Mouse (Mus musculus) CH12.LX (cell line): ENCODE measurements around the gene Ntm. TPM values are rescaled to one million over a fixed set of nuclear protein-coding genes. Genes with fewer than 3 reads are reported as not detected.

Experiments used
- DNase-seq: peaks from one replicate; pipeline ENCODE4 v3.0.0-alpha.2; 2013; ENCODE audit errors: extremely low read depth
- H3K27ac ChIP-seq: 2 replicates; pipeline ENCODE4 v1.5.1; 2012; ENCODE audit warnings: low read depth, mild to moderate bottlenecking, control low read depth, moderate library complexity; ENCODE audit not compliant: insufficient read depth
- H3K27me3 ChIP-seq: replicated peaks from 2 replicates; pipeline ENCODE3; 2012; ENCODE audit warnings: inconsistent platforms
- H3K36me3 ChIP-seq, 2 experiments: replicated peaks in 1 of 2; 2 replicates each; pipeline versions ENCODE3 to v1.6.1; 2012; ENCODE audit warnings: inconsistent platforms in 1 of 2, low read length in 1 of 2, mild to moderate bottlenecking in 1 of 2, mixed read lengths in 1 of 2, moderate library complexity in 1 of 2; ENCODE audit not compliant: control insufficient read depth in 1 of 2, insufficient read depth in 1 of 2
- H3K4me1 ChIP-seq, 2 experiments: 2 replicates each; pipeline ENCODE4 v1.6.1; 2012; ENCODE audit warnings: inconsistent platforms in 1 of 2, moderate library complexity in 1 of 2; ENCODE audit not compliant: insufficient read depth in 2 of 2, control insufficient read depth in 1 of 2
- H3K4me2 ChIP-seq: 2 replicates; pipeline ENCODE4 v1.6.1; 2012; ENCODE audit warnings: low read depth, mild to moderate bottlenecking, control low read depth; ENCODE audit not compliant: poor library complexity, insufficient read depth, severe bottlenecking
- H3K4me3 ChIP-seq, 3 experiments: fragments of 150-350 bp in 1 of 3; sonication (generic) in 1 of 3; replicated peaks in 1 of 3; 2 replicates each; pipeline versions ENCODE3 to v1.5.1; 2011 to 2012; ENCODE audit warnings: low read depth in 2 of 3, low read length in 2 of 3, mild to moderate bottlenecking in 2 of 3, moderate library complexity in 2 of 3, control low read depth in 1 of 3, improper control_type of control experiment in 1 of 3, inconsistent platforms in 1 of 3, mixed read lengths in 1 of 3; ENCODE audit not compliant: poor library complexity in 1 of 3
- H3K79me2 ChIP-seq: replicated peaks from 2 replicates; pipeline ENCODE4 v1.6.1; 2012; ENCODE audit warnings: mild to moderate bottlenecking, moderate library complexity; ENCODE audit not compliant: control insufficient read depth, poor library complexity, insufficient read depth, severe bottlenecking; ENCODE audit errors: extremely low read depth
- H3K9ac ChIP-seq: 2 replicates; pipeline ENCODE4 v1.6.1; 2012; ENCODE audit warnings: low read depth, mild to moderate bottlenecking, control low read depth, moderate library complexity; ENCODE audit not compliant: insufficient read depth
- H3K9me3 ChIP-seq: replicated peaks from 2 replicates; pipeline ENCODE3; 2012; ENCODE audit warnings: low read length, inconsistent platforms, mixed read lengths
- BHLHE40 ChIP-seq: IDR thresholded peaks from 2 replicates; pipeline ENCODE4 v1.6.1; 2011; ENCODE audit warnings: mild to moderate bottlenecking, low read depth, low read length, improper control_type of control experiment
- CHD1 ChIP-seq: IDR thresholded peaks from 2 replicates; pipeline ENCODE4 v1.6.1; 2012; ENCODE audit warnings: low read depth, low read length, improper control_type of control experiment, inconsistent platforms
- CTCF ChIP-seq, 2 experiments: IDR thresholded peaks in 1 of 2; conservative IDR thresholded peaks in 1 of 2; 2 replicates each; pipeline ENCODE4 v1.5.1; 2011 to 2012; ENCODE audit warnings: low read depth in 2 of 2, low read length in 2 of 2, improper control_type of control experiment in 1 of 2, inconsistent platforms in 1 of 2, mild to moderate bottlenecking in 1 of 2, moderate library complexity in 1 of 2
- E2F4 ChIP-seq: IDR thresholded peaks from 2 replicates; pipeline ENCODE4 v1.6.1; 2011; ENCODE audit warnings: low read depth, low read length, improper control_type of control experiment; ENCODE audit not compliant: insufficient replicate concordance
- ELF1 ChIP-seq: IDR thresholded peaks from 2 replicates; pipeline ENCODE4 v1.6.1; 2014; ENCODE audit warnings: low read depth, mild to moderate bottlenecking, inconsistent platforms, low read length, improper control_type of control experiment
- EP300 ChIP-seq: IDR thresholded peaks from 2 replicates; pipeline ENCODE4 v1.6.1; 2011; ENCODE audit warnings: low read length, improper control_type of control experiment
- ETS1 ChIP-seq: conservative IDR thresholded peaks from 2 replicates; pipeline ENCODE4 v1.6.1; 2012; ENCODE audit warnings: low read depth, mild to moderate bottlenecking, inconsistent platforms, low read length, improper control_type of control experiment, moderate library complexity
- IRF4 ChIP-seq: IDR thresholded peaks from 2 replicates; pipeline ENCODE4 v1.6.1; 2014; ENCODE audit warnings: low read depth, mild to moderate bottlenecking, inconsistent platforms, low read length, improper control_type of control experiment
- JUND ChIP-seq: conservative IDR thresholded peaks from 2 replicates; pipeline ENCODE4 v1.6.1; 2011; ENCODE audit warnings: low read depth, low read length, improper control_type of control experiment
- KAT2A ChIP-seq: IDR thresholded peaks from 2 replicates; pipeline ENCODE4 v1.6.1; 2012; ENCODE audit warnings: low read length, improper control_type of control experiment, inconsistent platforms; ENCODE audit not compliant: insufficient replicate concordance
- MAFK ChIP-seq: IDR thresholded peaks from 2 replicates; pipeline ENCODE4 v1.6.1; 2011; ENCODE audit warnings: low read length, improper control_type of control experiment; ENCODE audit not compliant: insufficient replicate concordance
- MAZ ChIP-seq: IDR thresholded peaks from 2 replicates; pipeline ENCODE4 v1.6.1; 2012; ENCODE audit warnings: low read depth, mild to moderate bottlenecking, inconsistent platforms, low read length, improper control_type of control experiment, moderate library complexity
- MEF2A ChIP-seq: IDR thresholded peaks from 2 replicates; pipeline ENCODE4 v1.6.1; 2014; ENCODE audit warnings: low read depth, mild to moderate bottlenecking, inconsistent platforms, low read length, improper control_type of control experiment, borderline replicate concordance
- MXI1 ChIP-seq: IDR thresholded peaks from 2 replicates; pipeline ENCODE4 v1.6.1; 2011; ENCODE audit warnings: mild to moderate bottlenecking, low read depth, low read length, improper control_type of control experiment
- MYC ChIP-seq: IDR thresholded peaks from 2 replicates; pipeline ENCODE4 v1.6.1; 2011; ENCODE audit warnings: low read depth, mild to moderate bottlenecking, improper control_type of control experiment, low read length
- POLR2AphosphoS2 ChIP-seq: IDR thresholded peaks from 2 replicates; pipeline ENCODE4 v1.6.1; 2011; ENCODE audit warnings: low read depth, low read length, improper control_type of control experiment
- SMC3 ChIP-seq: IDR thresholded peaks from 2 replicates; pipeline ENCODE4 v1.6.1; 2011; ENCODE audit warnings: low read depth, low read length, improper control_type of control experiment
- TBP ChIP-seq: conservative IDR thresholded peaks from 2 replicates; pipeline ENCODE4 v1.6.1; 2011; ENCODE audit warnings: low read depth, low read length, improper control_type of control experiment
- TCF12 ChIP-seq: IDR thresholded peaks from 2 replicates; pipeline ENCODE4 v1.6.1; 2014; ENCODE audit warnings: low read depth, mild to moderate bottlenecking, inconsistent platforms, low read length, improper control_type of control experiment
- USF2 ChIP-seq: conservative IDR thresholded peaks from 2 replicates; pipeline ENCODE4 v1.6.1; 2011; ENCODE audit warnings: low read depth, low read length, improper control_type of control experiment
- ZC3H11A ChIP-seq: IDR thresholded peaks from 2 replicates; pipeline ENCODE4 v1.6.1; 2012; ENCODE audit warnings: low read depth, mild to moderate bottlenecking, inconsistent platforms, low read length, improper control_type of control experiment
- ZMIZ1 ChIP-seq: IDR thresholded peaks from 2 replicates; pipeline ENCODE4 v1.6.1; 2012; ENCODE audit warnings: low read depth, mild to moderate bottlenecking, inconsistent platforms, low read length, improper control_type of control experiment
- ZNF384 ChIP-seq: IDR thresholded peaks from 2 replicates; pipeline ENCODE4 v1.6.1; 2012; ENCODE audit warnings: low read depth, low read length, improper control_type of control experiment, inconsistent platforms
- dilution Hi-C: fragments of 300-500 bp; cut with MboI; formaldehyde crosslinking; loops from 2 replicates; pipeline ENCODE4 v1.14.3; 2020; ENCODE audit warnings: low sequenced_read_pairs; ENCODE audit not compliant: extremely low pct_unique_long_range_greater_than_20kb, extremely low pct_ligation_motif_present
- in situ Hi-C: fragments of 300-500 bp; cut with MboI; formaldehyde crosslinking; loops from 3 replicates; pipeline ENCODE4 v1.14.3; 2019; ENCODE audit warnings: low sequenced_read_pairs, low pct_ligation_motif_present, low pct_unique_long_range_greater_than_20kb, mixed read lengths
- polyA plus RNA-seq: library from polyadenylated mRNA; unstranded; fragments of >175 nt; gene quantifications from 2 replicates; pipeline ENCODE4 v1.2.1, GENCODE M21; 2012; ENCODE audit warnings: low read depth; ENCODE audit not compliant: insufficient read length
- total RNA-seq, 2 experiments: library from RNA; depleted of rRNA; stranded (reverse); fragments of 300-350 nt in 1 of 2; fragments of >200 nt in 1 of 2; gene quantifications; 2 replicates each; pipeline ENCODE4 v1.2.3; 2012 to 2014

Ntm gene
- total and polyA plus RNA-seq, 3 experiments = not detected

DNA sequence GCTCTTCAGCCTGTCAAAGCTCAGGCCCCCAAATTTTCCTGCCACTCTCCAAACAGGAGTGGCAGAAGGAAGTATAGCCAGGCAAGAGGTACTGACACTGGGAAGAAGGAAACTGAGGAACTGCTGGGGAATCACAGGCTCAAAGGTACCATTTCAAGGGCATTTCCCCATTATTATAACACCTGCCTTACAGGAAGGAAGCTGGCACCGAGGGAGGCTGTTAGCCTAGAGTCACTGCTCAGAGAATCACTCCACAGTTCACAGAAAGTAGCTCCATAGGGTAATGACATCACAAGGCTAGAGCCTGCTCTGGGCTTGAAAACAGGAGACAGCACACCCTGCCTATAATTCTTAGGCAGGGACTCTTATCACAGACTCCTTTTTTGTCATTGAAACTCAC, 643.7 kb downstream of the Ntm start:
- Histone ChIP-seq H3K79me2 (no peaks in the 10 kb centered on the region), H3K4me3 (no peak overlapping the region), H3K27ac (no peak overlapping the region), H3K9me3 (peaks cover 76% of the 10 kb centered on the region), H3K4me2 (no peak overlapping the region), H3K27me3 (no peaks in the 10 kb centered on the region), H3K36me3 (no peaks in the 10 kb centered on the region), H3K4me1 (no peaks in the 10 kb centered on the region), H3K9ac (no peak overlapping the region)
- TF ChIP-seq EP300 (no peak), CTCF (conservative IDR thresholded peaks at IDR 0.05 in 1 of 2, IDR thresholded peaks at IDR 0.05 in 1 of 2; ENCODE audit: low read depth in 2 of 2, low read length in 2 of 2) (no peak), ZMIZ1 (no peak), BHLHE40 (no peak), JUND (no peak), MYC (no peak), TBP (no peak), USF2 (no peak), KAT2A (no peak), MXI1 (no peak), CHD1 (no peak), IRF4 (no peak), MAFK (no peak), MAZ (no peak), TCF12 (no peak), POLR2AphosphoS2 (no peak)
- dilution Hi-C loops = no loop called here
- DNase-seq = no peak
- in situ Hi-C loops = no loop called here

GRCm38 (mm10) chr9:29318676-29319162, 644.2 kb downstream of the Ntm start:
- Histone ChIP-seq H3K4me1 (no peaks in the 10 kb centered on the region), H3K4me2 (no peak overlapping the region), H3K79me2 (no peaks in the 10 kb centered on the region), H3K9ac (no peak overlapping the region), H3K27ac (no peak overlapping the region), H3K9me3 (peaks cover 78% of the 10 kb centered on the region), H3K36me3 (no peaks in the 10 kb centered on the region), H3K4me3 (no peak overlapping the region), H3K27me3 (no peaks in the 10 kb centered on the region)
- dilution Hi-C loops = no loop called here
- in situ Hi-C loops = no loop called here
- TF ChIP-seq MEF2A (no peak), ZC3H11A (no peak), BHLHE40 (no peak), ELF1 (no peak), SMC3 (no peak), E2F4 (no peak), IRF4 (no peak), EP300 (no peak), ZNF384 (no peak), ETS1 (no peak), USF2 (no peak)
- DNase-seq = no peak
